33 mouse cellular contexts compared by ENCODE assay signal in genomic region chr14:60757265-60757664, GRCm38 (mm10). TPM values are rescaled to one million over a fixed set of nuclear protein-coding genes. Genes with fewer than 3 reads are reported as not detected.
DNase-seq lines count a peak whose midpoint lies in the region; ATAC-seq lines count a peak whose summit lies in the region.
"Had no signal": no experiment of that assay in that cellular context is flagged by ENCODE, and none has a peak within 500 bp of the region (broad histone marks: within the 10 kb centered on the region; RNA-seq: fewer than 3 reads in every experiment).

No protein-coding gene starts in this region.

- H3K27ac ChIP-seq in hindbrain, embryonic 11.5 days (ENCODE audit: low read depth, low read length) = no peak overlapping the region
- H3K27ac ChIP-seq: embryonic facial prominence, embryonic 12.5 days; heart, embryonic 10.5 days; heart, embryonic 15.5 days; hindbrain, embryonic 12.5 days; hindbrain, postnatal 0 days; intestine, embryonic 15.5 days; kidney, postnatal 0 days; left cerebral cortex, adult 2 months; limb, embryonic 12.5 days; midbrain, embryonic 13.5 days had no signal

- ATAC-seq in common myeloid progenitor, adult 5-6 weeks (replicated peaks; ENCODE audit: low read depth, poor library complexity, severe bottlenecking) = peak; percentile 78
- peak; percentile 66 for ATAC-seq in monocyte, adult 5-6 weeks (replicated peaks; ENCODE audit: insufficient number of reproducible peaks, low FRiP score, low TSS enrichment, poor library complexity, severe bottlenecking)
- ATAC-seq in hindbrain, embryonic 11.5 days (ENCODE audit: low FRiP score) = no peak
- ATAC-seq: forebrain, embryonic 14.5 days; hindbrain, postnatal 0 days; intestine, embryonic 15.5 days; liver, postnatal 0 days; midbrain, embryonic 13.5 days; Patski had no signal

- H3K9me3 ChIP-seq in hindbrain, embryonic 11.5 days (ENCODE audit: control insufficient read depth, low read length) = no peaks in the 10 kb centered on the region
- H3K9me3 ChIP-seq: embryonic facial prominence, embryonic 12.5 days; heart, embryonic 10.5 days; heart, embryonic 15.5 days; hindbrain, embryonic 12.5 days; intestine, embryonic 15.5 days; limb, embryonic 12.5 days; midbrain, embryonic 13.5 days had no signal

- H3K4me1 ChIP-seq in hindbrain, embryonic 11.5 days (replicated peaks; ENCODE audit: control insufficient read depth, insufficient read depth, low read length) = no peaks in the 10 kb centered on the region
- H3K4me1 ChIP-seq: embryonic facial prominence, embryonic 12.5 days; hindbrain, embryonic 12.5 days had no signal

- H3K36me3 ChIP-seq in hindbrain, embryonic 11.5 days (ENCODE audit: control insufficient read depth, insufficient read depth, low read length) = peaks cover 22% of the 10 kb centered on the region; the same call in 1 of the 2 replicates

- H3K27me3 ChIP-seq in hindbrain, embryonic 11.5 days (ENCODE audit: control insufficient read depth, insufficient read depth, low read length) = no peaks in the 10 kb centered on the region
- H3K27me3 ChIP-seq: embryonic facial prominence, embryonic 12.5 days; heart, embryonic 15.5 days; hindbrain, embryonic 12.5 days; intestine, embryonic 15.5 days; limb, embryonic 12.5 days; midbrain, embryonic 13.5 days; Patski had no signal

- no peak overlapping the region for H3K4me2 ChIP-seq in hindbrain, embryonic 11.5 days (replicated peaks; ENCODE audit: low read depth, low read length)
- H3K4me2 ChIP-seq: embryonic facial prominence, embryonic 12.5 days; heart, embryonic 15.5 days; hindbrain, embryonic 12.5 days; intestine, embryonic 15.5 days; limb, embryonic 12.5 days; midbrain, embryonic 13.5 days had no signal

- no peak overlapping the region for H3K9ac ChIP-seq in hindbrain, embryonic 11.5 days (ENCODE audit: low read depth, low read length)
- H3K9ac ChIP-seq: embryonic facial prominence, embryonic 12.5 days; heart, embryonic 15.5 days; hindbrain, embryonic 12.5 days; intestine, embryonic 15.5 days; limb, embryonic 12.5 days; liver, postnatal 0 days; midbrain, embryonic 13.5 days had no signal

- no peak overlapping the region for H3K4me3 ChIP-seq in hindbrain, embryonic 11.5 days (ENCODE audit: low read depth, low read length)
- H3K4me3 ChIP-seq: embryonic facial prominence, embryonic 12.5 days; heart, embryonic 10.5 days; heart, embryonic 15.5 days; hindbrain, embryonic 12.5 days; intestine, embryonic 15.5 days; left cerebral cortex, adult 2 months; limb, embryonic 12.5 days; midbrain, embryonic 13.5 days had no signal

- DNase-seq in layer of hippocampus, adult 11-12 months (ENCODE audit: low spot score) = peak; percentile 37
- DNase-seq in layer of hippocampus, postnatal 14 days (ENCODE audit: low spot score in 2 of 2) = no peak
- DNase-seq in 416B (ENCODE audit: low read depth) = peak; percentile 36
- no peak for DNase-seq in kidney, adult 8-10 months
- DNase-seq in hindbrain, embryonic 11.5 days (ENCODE audit: low spot score) = no peak
- DNase-seq: adrenal gland, postnatal 10 days; cerebellum, adult 8-10 months; cerebellum, postnatal 36 days; embryo, embryonic 11 days; kidney, adult 2 months; kidney, postnatal 4 days; liver, postnatal 0 days; lung, postnatal 10 days; right cerebral cortex, postnatal 25 days; spleen, adult 18-20 months; thymus, postnatal 25 days had no signal

- WGBS in hindbrain, embryonic 11.5 days = 97% methylated on average over 8 of the region's 8 CpGs

RNA-seq across cellular contexts. Expression of gene C1qtnf9, which starts 10.7 kb away (rescaled TPM):
- total RNA-seq in layer of hippocampus, postnatal 14 days (2021) = under 1 TPM in 1 of 2 experiments, not detected in 1; 0.23 TPM
- not detected in 2 replicates for total RNA-seq in common myeloid progenitor, adult 5-6 weeks (2017)
- 0.39 TPM in 1 of 3 replicates, not detected in the others for total RNA-seq in monocyte, adult 5-6 weeks (2017)
- not detected in 2 replicates for polyA plus RNA-seq in hindbrain, embryonic 11.5 days (2014; fragmentation: Nextera tagmentation; extraction: Ambion mirVana)
- total RNA-seq: hindbrain, postnatal 0 days; megakaryocyte-erythroid progenitor cell, adult 5-6 weeks; MEL had no signal
- polyA plus RNA-seq: forebrain, embryonic 14.5 days; midbrain, embryonic 13.5 days; neural tube, embryonic 14.5 days; Patski had no signal

RNA-seq across cellular contexts. Expression of gene Mipep, which starts 27.1 kb away (rescaled TPM):
- total RNA-seq in layer of hippocampus, postnatal 14 days (2021) = 10 to 100 TPM; 29.2 to 29.5 TPM
- total RNA-seq in common myeloid progenitor, adult 5-6 weeks (2017) = 21.7 and 24.5 TPM in 2 replicates
- total RNA-seq in monocyte, adult 5-6 weeks (2017) = 4.9 to 11.3 TPM (median 5.7 TPM) in 3 replicates
- 24.0 and 24.8 TPM in 2 replicates for polyA plus RNA-seq in hindbrain, embryonic 11.5 days (2014; fragmentation: Nextera tagmentation; extraction: Ambion mirVana)

Comparison
In these comparisons a context has a peak if more than half of its experiments do, and no peak if none do; other contexts are left out.
1. DNase-seq: peak in layer of hippocampus, adult 11-12 months (single experiment) and 416B (single experiment); none in layer of hippocampus, postnatal 14 days (0 of 2), kidney, adult 8-10 months (0 of 2) and hindbrain, embryonic 11.5 days (single experiment).